Mouse (Mus musculus) limb, embryonic 15.5 days (tissue): ENCODE results near the gene Tpra1. TPM values are rescaled to one million over a fixed set of nuclear protein-coding genes. Genes with fewer than 3 reads are reported as not detected.
A peak's percentile ranks its signal among the peaks of the same experiment; 100 is the strongest.

Experiments used
- ATAC-seq: fragments of 200-750 bp; cut with Nextera tagmentation; 2 replicates; pipeline ENCODE4 v1.8.0; 2017; ENCODE audit warnings: low read depth, moderate TSS enrichment; ENCODE audit not compliant: insufficient number of reproducible peaks, low FRiP score, low TSS enrichment
- H3K27ac ChIP-seq: fragments of 300-500 bp; sonication (generic); 2 replicates; pipeline ENCODE4 v1.5.1; 2015; ENCODE audit warnings: moderate library complexity, mild to moderate bottlenecking, inconsistent platforms
- H3K27me3 ChIP-seq: fragments of 300-500 bp; sonication (generic); 2 replicates; pipeline ENCODE4 v1.6.1; 2015; ENCODE audit warnings: inconsistent platforms
- H3K36me3 ChIP-seq: fragments of 300-500 bp; sonication (generic); 2 replicates; pipeline ENCODE4 v1.6.1; 2015; ENCODE audit warnings: inconsistent platforms
- H3K4me1 ChIP-seq: fragments of 300-500 bp; sonication (generic); 2 replicates; pipeline ENCODE4 v1.6.1; 2015; ENCODE audit warnings: inconsistent platforms
- H3K4me2 ChIP-seq: fragments of 300-500 bp; sonication (generic); 2 replicates; pipeline ENCODE4 v1.6.1; 2015; ENCODE audit warnings: mild to moderate bottlenecking, inconsistent platforms
- H3K4me3 ChIP-seq: fragments of 300-500 bp; sonication (generic); 2 replicates; pipeline ENCODE4 v1.5.1; 2015; ENCODE audit warnings: mild to moderate bottlenecking, inconsistent platforms
- H3K9ac ChIP-seq: fragments of 300-500 bp; sonication (generic); 2 replicates; pipeline ENCODE4 v1.6.1; 2015; ENCODE audit warnings: inconsistent platforms
- H3K9me3 ChIP-seq: fragments of 300-500 bp; sonication (generic); 2 replicates; pipeline ENCODE4 v1.6.1; 2016; ENCODE audit warnings: inconsistent platforms
- WGBS: fragments of 180-500 bp; shearing (Covaris S2); methylation state at CpG from one replicate; pipeline ENCODE4 v1.1.7; 2015; 5-methylcytosine and 5-hydroxymethylcytosine counted together
- polyA plus RNA-seq: library from polyadenylated mRNA; unstranded; fragments of >200 nt; fragmentation: Nextera tagmentation; extraction: Ambion mirVana; gene quantifications from 2 replicates; pipeline ENCODE4 v1.2.1, GENCODE M21; 2015

The Tpra1 gene
- polyA plus RNA-seq, 1 experiment from 2014 or later, result 83.2 TPM

GRCm38 (mm10) chr6:88941628-88942027 is 39.6 kb downstream of the Tpra1 start:
- Histone ChIP-seq H3K4me1 (peaks cover 31% of the 10 kb centered on the region), H3K27ac (no peak overlapping the region), H3K9ac (no peak overlapping the region), H3K9me3 (no peaks in the 10 kb centered on the region), H3K4me3 (no peak overlapping the region), H3K27me3 (no peaks in the 10 kb centered on the region), H3K4me2 (no peak overlapping the region), H3K36me3 (no peaks in the 10 kb centered on the region)
- WGBS, result 79% methylated on average over 4 of the region's 4 CpGs
- 0 out of 2 replicates have a peak, but pooled peaks have one; percentile 6 for ATAC-seq

- no peak for ATAC-seq
- Histone ChIP-seq H3K4me3 (no peak overlapping the region), H3K4me1 (peaks cover 31% of the 10 kb centered on the region), H3K36me3 (no peaks in the 10 kb centered on the region), H3K9ac (no peak overlapping the region), H3K9me3 (no peaks in the 10 kb centered on the region), H3K27me3 (no peaks in the 10 kb centered on the region), H3K27ac (no peak overlapping the region), H3K4me2 (no peak overlapping the region)
- WGBS, result 48% methylated on average over 8 of the region's 8 CpGs
Measured at GRCm38 (mm10) chr6:88942595-88942994, 40.5 kb downstream of the Tpra1 start.

- Histone ChIP-seq H3K9me3 (no peaks in the 10 kb centered on the region), H3K27me3 (no peaks in the 10 kb centered on the region), H3K4me3 (no peak overlapping the region), H3K27ac (no peak overlapping the region), H3K4me1 (peaks cover 30% of the 10 kb centered on the region), H3K36me3 (no peaks in the 10 kb centered on the region), H3K4me2 (no peak overlapping the region), H3K9ac (no peak overlapping the region)
- ATAC-seq, result no peak
- WGBS, result 71% methylated on average over 6 of the region's 6 CpGs
Measured at GRCm38 (mm10) chr6:88943666-88944065, 41.6 kb downstream of the Tpra1 start.

GRCm38 (mm10) chr6:88946442-88946841 is 44.4 kb downstream of the Tpra1 start:
- Histone ChIP-seq H3K36me3 (no peaks in the 10 kb centered on the region), H3K9me3 (no peaks in the 10 kb centered on the region), H3K4me2 (no peak overlapping the region), H3K27me3 (no peaks in the 10 kb centered on the region), H3K27ac (no peak overlapping the region), H3K4me1 (peaks cover 8% of the 10 kb centered on the region), H3K9ac (no peak overlapping the region), H3K4me3 (no peak overlapping the region)
- no peak for ATAC-seq
- WGBS, result 86% methylated on average over 6 of the region's 6 CpGs

GRCm38 (mm10) chr6:88947771-88948170 is 45.7 kb downstream of the Tpra1 start:
- no peak overlapping the region for H3K9ac ChIP-seq
- H3K4me2 ChIP-seq, result no peak overlapping the region
- H3K9me3 ChIP-seq, result no peaks in the 10 kb centered on the region
- H3K27ac ChIP-seq, result no peak overlapping the region
- no peak overlapping the region for H3K4me3 ChIP-seq
- H3K4me1 ChIP-seq, result peaks cover 2% of the 10 kb centered on the region; the same call in 1 of the 2 replicates
- H3K36me3 ChIP-seq, result no peaks in the 10 kb centered on the region
- no peaks in the 10 kb centered on the region for H3K27me3 ChIP-seq
- no peak for ATAC-seq

GRCm38 (mm10) chr6:88956725-88957124 is 54.7 kb downstream of the Tpra1 start:
- no peak overlapping the region for H3K27ac ChIP-seq
- H3K4me1 ChIP-seq, result peaks cover 14% of the 10 kb centered on the region
- H3K27me3 ChIP-seq, result no peaks in the 10 kb centered on the region
- no peaks in the 10 kb centered on the region for H3K9me3 ChIP-seq
- H3K36me3 ChIP-seq, result no peaks in the 10 kb centered on the region
- WGBS, result 75% methylated on average over 2 of the region's 2 CpGs
- H3K4me3 ChIP-seq, result no peak overlapping the region
- ATAC-seq, result no peak
- H3K9ac ChIP-seq, result no peak overlapping the region
- no peak overlapping the region for H3K4me2 ChIP-seq

GRCm38 (mm10) chr6:88957313-88957712 is 55.3 kb downstream of the Tpra1 start:
- Histone ChIP-seq H3K27me3 (no peaks in the 10 kb centered on the region), H3K9me3 (no peaks in the 10 kb centered on the region), H3K36me3 (no peaks in the 10 kb centered on the region), H3K27ac (no peak overlapping the region), H3K4me2 (no peak overlapping the region), H3K9ac (no peak overlapping the region), H3K4me3 (no peak overlapping the region), H3K4me1 (peaks cover 14% of the 10 kb centered on the region)
- 82% methylated on average over 4 of the region's 4 CpGs for WGBS
- no peak for ATAC-seq

GRCm38 (mm10) chr6:88957801-88958211 is 55.8 kb downstream of the Tpra1 start:
- no peak overlapping the region for H3K9ac ChIP-seq
- no peaks in the 10 kb centered on the region for H3K27me3 ChIP-seq
- H3K36me3 ChIP-seq, result no peaks in the 10 kb centered on the region
- no peak overlapping the region for H3K4me3 ChIP-seq
- H3K4me2 ChIP-seq, result no peak overlapping the region
- no peaks in the 10 kb centered on the region for H3K9me3 ChIP-seq
- no peak overlapping the region for H3K27ac ChIP-seq
- H3K4me1 ChIP-seq, result peaks cover 14% of the 10 kb centered on the region
- ATAC-seq, result no peak
- WGBS, result 68% methylated on average over 5 of the region's 5 CpGs

GRCm38 (mm10) chr6:88958305-88958704 is 56.3 kb downstream of the Tpra1 start:
- H3K4me3 ChIP-seq, result no peak overlapping the region
- H3K9me3 ChIP-seq, result no peaks in the 10 kb centered on the region
- peaks cover 14% of the 10 kb centered on the region for H3K4me1 ChIP-seq
- ATAC-seq, result no peak
- no peak overlapping the region for H3K9ac ChIP-seq
- no peaks in the 10 kb centered on the region for H3K36me3 ChIP-seq
- H3K27me3 ChIP-seq, result no peaks in the 10 kb centered on the region
- 83% methylated on average over 2 of the region's 2 CpGs for WGBS
- no peak overlapping the region for H3K4me2 ChIP-seq
- no peak overlapping the region for H3K27ac ChIP-seq

GRCm38 (mm10) chr6:88959834-88960233 is 57.8 kb downstream of the Tpra1 start:
- Histone ChIP-seq H3K36me3 (no peaks in the 10 kb centered on the region), H3K4me3 (no peak overlapping the region), H3K9ac (no peak overlapping the region), H3K4me2 (no peak overlapping the region), H3K4me1 (peaks cover 14% of the 10 kb centered on the region), H3K27me3 (no peaks in the 10 kb centered on the region), H3K27ac (no peak overlapping the region), H3K9me3 (no peaks in the 10 kb centered on the region)
- ATAC-seq, result no peak
- WGBS, result 19% methylated on average over 7 of the region's 7 CpGs

GRCm38 (mm10) chr6:88960941-88961340 is 58.9 kb downstream of the Tpra1 start:
- ATAC-seq, result no peak

More at GRCm38 (mm10) chr6:88960941-88961340, 58.9 kb downstream of the Tpra1 start:
- 39% methylated on average over 4 of the region's 4 CpGs for WGBS
- Histone ChIP-seq H3K4me1 (peaks cover 14% of the 10 kb centered on the region), H3K4me2 (no peak overlapping the region), H3K9me3 (no peaks in the 10 kb centered on the region), H3K27ac (no peak overlapping the region), H3K4me3 (no peak overlapping the region), H3K36me3 (no peaks in the 10 kb centered on the region), H3K9ac (no peak overlapping the region), H3K27me3 (no peaks in the 10 kb centered on the region)
